Mouse (Mus musculus) megakaryocyte, adult 5-6 weeks (primary cell): ENCODE measurements around the gene Zfp334. TPM values are rescaled to one million over a fixed set of nuclear protein-coding genes. Genes with fewer than 3 reads are reported as not detected.

ENCODE experiments used
- ATAC-seq: 2 replicates; pipeline ENCODE4 v1.8.0; 2016; ENCODE audit warnings: mild to moderate bottlenecking, inconsistent platforms; ENCODE audit not compliant: poor library complexity, severe bottlenecking
- total RNA-seq, 2 experiments: library from RNA; stranded (forward) in 1 of 2; stranded (reverse) in 1 of 2; fragments of 153-499, 151-499 nt in 1 of 2; fragments of 221-1000, 200-1000 nt in 1 of 2; gene quantifications; 2 replicates each; pipeline versions ENCODE4 v1.2.3 to v1.2.4; 2015 to 2017

The Zfp334 gene
- not detected in 2 replicates for total RNA-seq (2015)
- total RNA-seq (2017), result not detected in 2 replicates

- ATAC-seq, result no peak
Measured at GRCm38 (mm10) chr2:165387844-165388495, at the start of gene Zfp334. TSS of gene Zfp334 (minus strand) at chr2:165388259.

- ATAC-seq, result no peak
Measured at GRCm38 (mm10) chr2:165428694-165429093, 40.6 kb upstream of the Zfp334 start.

GRCm38 (mm10) chr2:165420195-165420594 lies 32.1 kb upstream of the Zfp334 start:
- ATAC-seq, result no peak

GRCm38 (mm10) chr2:165419670-165420111 lies 31.6 kb upstream of the Zfp334 start:
- peak; percentile 60; the same call in 1 of the 2 replicates for ATAC-seq

- no peak for ATAC-seq
Measured at GRCm38 (mm10) chr2:165418577-165418976, 30.5 kb upstream of the Zfp334 start.

GRCm38 (mm10) chr2:165417291-165417690 lies 29.2 kb upstream of the Zfp334 start:
- no peak for ATAC-seq

- no peak for ATAC-seq
Measured at GRCm38 (mm10) chr2:165415795-165416194, 27.7 kb upstream of the Zfp334 start.

- no peak for ATAC-seq
Measured at GRCm38 (mm10) chr2:165415141-165415721, 27.2 kb upstream of the Zfp334 start.

- ATAC-seq, result no peak
Measured at GRCm38 (mm10) chr2:165414321-165414720, 26.3 kb upstream of the Zfp334 start.

- no peak for ATAC-seq
Measured at GRCm38 (mm10) chr2:165413884-165414283, 25.8 kb upstream of the Zfp334 start.

- ATAC-seq, result peak; percentile 63
Measured at GRCm38 (mm10) chr2:165407700-165408301, 19.7 kb upstream of the Zfp334 start.

- ATAC-seq, result peak; percentile 45
Measured at GRCm38 (mm10) chr2:165405351-165405750, 17.3 kb upstream of the Zfp334 start.

- peak; percentile 76 for ATAC-seq
Measured at GRCm38 (mm10) chr2:165404951-165405350, 16.9 kb upstream of the Zfp334 start.

- ATAC-seq, result no peak
Measured at GRCm38 (mm10) chr2:165398164-165398785, 10.2 kb upstream of the Zfp334 start.

GRCm38 (mm10) chr2:165397502-165398163 lies 9.6 kb upstream of the Zfp334 start:
- ATAC-seq, result no peak

- no peak for ATAC-seq
Measured at GRCm38 (mm10) chr2:165396831-165397501, 8.9 kb upstream of the Zfp334 start.

GRCm38 (mm10) chr2:165392156-165392555 lies 4.1 kb upstream of the Zfp334 start:
- no peak for ATAC-seq

GRCm38 (mm10) chr2:165391561-165391960 lies 3.5 kb upstream of the Zfp334 start:
- ATAC-seq, result peak; percentile 56; the same call in 1 of the 2 replicates

- no peak for ATAC-seq
Measured at GRCm38 (mm10) chr2:165389299-165389952, 1.4 kb upstream of the Zfp334 start.

- no peak for ATAC-seq
Measured at GRCm38 (mm10) chr2:165387370-165387769, 689 bp downstream of the Zfp334 start.
